Mouse (Mus musculus) spleen, postnatal 14 days (tissue): Measurements from ENCODE around the gene Tpd52l1.
"Not testable (repeated sequence)": the region's sequence is repeated elsewhere in the genome, so short reads cannot be mapped to it uniquely, and the experiment has no call there.

Source experiments
- DNase-seq, 2 experiments: peaks; one replicate each; pipeline ENCODE4 v3.0.0; 2021 to 2022; ENCODE audit warnings: low spot score in 2 of 2

Gene Tpd52l1

GRCm38 (mm10) chr10:31445291-31446124 is at the start of gene Tpd52l1:
Gene Tpd52l1 (minus strand): TSS chr10:31445958.
- DNase-seq: peak in 1 of 2 experiments; percentile 26

- DNase-seq: no peak
Measured at GRCm38 (mm10) chr10:31494296-31494695, 48.5 kb upstream of the Tpd52l1 start.

GRCm38 (mm10) chr10:31467043-31467898 is 21.5 kb upstream of the Tpd52l1 start:
- DNase-seq: no peak

- DNase-seq: no peak
Measured at GRCm38 (mm10) chr10:31465840-31466541, 20.2 kb upstream of the Tpd52l1 start.

- no peak for DNase-seq
Measured at GRCm38 (mm10) chr10:31465424-31465823, 19.7 kb upstream of the Tpd52l1 start.

- DNase-seq: no peak
Measured at GRCm38 (mm10) chr10:31463044-31463443, 17.3 kb upstream of the Tpd52l1 start.

GRCm38 (mm10) chr10:31456806-31457205 is 11.0 kb upstream of the Tpd52l1 start:
- no peak for DNase-seq

GRCm38 (mm10) chr10:31447083-31447482 is 1.3 kb upstream of the Tpd52l1 start:
- DNase-seq: no peak

GRCm38 (mm10) chr10:31444206-31444605 is 1.6 kb downstream of the Tpd52l1 start:
- DNase-seq: no peak

- no peak for DNase-seq
Measured at GRCm38 (mm10) chr10:31441491-31441890, 4.3 kb downstream of the Tpd52l1 start.

GRCm38 (mm10) chr10:31436047-31436446 is 9.7 kb downstream of the Tpd52l1 start:
- no peak for DNase-seq

GRCm38 (mm10) chr10:31417956-31418355 is 27.8 kb downstream of the Tpd52l1 start:
- DNase-seq: no peak

GRCm38 (mm10) chr10:31392990-31393389 is 52.8 kb downstream of the Tpd52l1 start:
- DNase-seq: no peak

- DNase-seq: no peak
Measured at GRCm38 (mm10) chr10:31390777-31391395, 54.9 kb downstream of the Tpd52l1 start.

- DNase-seq: not testable (repeated sequence)
Measured at GRCm38 (mm10) chr10:31388566-31388965, 57.2 kb downstream of the Tpd52l1 start.

- not testable (repeated sequence) for DNase-seq
Measured at GRCm38 (mm10) chr10:31370200-31370599, 75.6 kb downstream of the Tpd52l1 start.

GRCm38 (mm10) chr10:31359749-31360148 is 86.0 kb downstream of the Tpd52l1 start:
- no peak for DNase-seq

- DNase-seq: no peak
Measured at GRCm38 (mm10) chr10:31354886-31355461, 90.8 kb downstream of the Tpd52l1 start.

GRCm38 (mm10) chr10:31354141-31354540 is 91.6 kb downstream of the Tpd52l1 start:
- no peak for DNase-seq

GRCm38 (mm10) chr10:31352845-31353427 is 92.8 kb downstream of the Tpd52l1 start:
- DNase-seq: no peak

- no peak for DNase-seq
Measured at GRCm38 (mm10) chr10:31351056-31351455, 94.7 kb downstream of the Tpd52l1 start.
